Mouse (Mus musculus) hindbrain, embryonic 14.5 days (tissue): ENCODE measurements around the gene Tekt1. TPM values are rescaled to one million over a fixed set of nuclear protein-coding genes. Genes with fewer than 3 reads are reported as not detected.

Source experiments
- ATAC-seq: fragments of 200-750 bp; cut with Nextera tagmentation; 2 replicates; pipeline ENCODE4 v1.8.0; 2017; ENCODE audit warnings: moderate number of reproducible peaks, mild to moderate bottlenecking, moderate TSS enrichment, moderate library complexity; ENCODE audit not compliant: low FRiP score
- DNase-seq: peaks from one replicate; pipeline ENCODE4 v3.0.0-alpha.2; 2015; ENCODE audit warnings: low spot score
- H3K27ac ChIP-seq: fragments of 300-500 bp; sonication (generic); 2 replicates; pipeline ENCODE4 v1.5.1; 2014; ENCODE audit warnings: mild to moderate bottlenecking, moderate library complexity
- H3K27me3 ChIP-seq: fragments of 300-500 bp; sonication (generic); 2 replicates; pipeline ENCODE4 v1.6.1; 2014; ENCODE audit warnings: mild to moderate bottlenecking, low read length, mixed read lengths; ENCODE audit not compliant: control insufficient read depth, insufficient read depth
- H3K36me3 ChIP-seq: fragments of 300-500 bp; sonication (generic); replicated peaks from 2 replicates; pipeline ENCODE4 v1.6.1; 2014; ENCODE audit not compliant: control insufficient read depth, insufficient read depth
- H3K4me1 ChIP-seq: fragments of 300-500 bp; sonication (generic); replicated peaks from 2 replicates; pipeline ENCODE4 v1.6.1; 2014; ENCODE audit warnings: antibody characterized with exemption, low read length, mixed read lengths; ENCODE audit not compliant: control insufficient read depth, insufficient read depth
- H3K4me2 ChIP-seq: fragments of 300-500 bp; sonication (generic); replicated peaks from 2 replicates; pipeline ENCODE4 v1.6.1; 2014; ENCODE audit warnings: mild to moderate bottlenecking, moderate library complexity
- H3K4me3 ChIP-seq: fragments of 300-500 bp; sonication (generic); replicated peaks from 2 replicates; pipeline ENCODE4 v1.5.1; 2014; ENCODE audit warnings: mild to moderate bottlenecking, low read length
- H3K9ac ChIP-seq: fragments of 300-500 bp; sonication (generic); 2 replicates; pipeline ENCODE4 v1.6.1; 2014
- H3K9me3 ChIP-seq: fragments of 300-500 bp; sonication (generic); 2 replicates; pipeline ENCODE4 v1.6.1; 2016; ENCODE audit warnings: low read length; ENCODE audit not compliant: control insufficient read depth
- WGBS: fragments of 180-500 bp; shearing (Covaris S2); extraction: QIAGEN DNeasy Blood & Tissue Kit; methylation state at CpG from one replicate; pipeline ENCODE4 v1.1.7; 2014; 5-methylcytosine and 5-hydroxymethylcytosine counted together
- polyA plus RNA-seq: library from polyadenylated mRNA; unstranded; fragments of >200 nt; fragmentation: Nextera tagmentation; extraction: Ambion mirVana; gene quantifications from 2 replicates; pipeline ENCODE4 v1.2.1, GENCODE M21; 2014

Gene Tekt1
- polyA plus RNA-seq, 1 experiment from 2014 or later, result 10.1 TPM

DNA sequence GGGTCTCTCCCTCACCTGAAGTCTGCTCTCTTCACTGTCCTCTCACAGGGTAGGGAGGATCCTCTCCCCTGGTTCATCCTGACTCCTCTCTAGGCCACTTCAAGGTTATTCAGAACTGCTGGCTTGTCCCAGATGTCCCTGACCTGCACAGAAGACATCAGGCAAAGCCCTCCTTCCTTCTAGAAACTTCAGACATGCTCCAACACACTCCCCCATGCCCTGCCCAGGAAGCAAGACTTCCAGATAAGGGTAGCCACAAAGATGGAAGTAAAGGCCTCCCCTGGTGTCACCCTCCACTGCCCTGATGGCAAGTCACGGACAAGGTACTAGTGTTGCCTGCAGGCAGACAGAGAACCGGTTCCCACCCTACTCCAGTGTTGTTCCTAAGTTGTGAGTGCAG lies 32.5 kb upstream of the Tekt1 start:
- Histone ChIP-seq H3K9ac (no peak overlapping the region), H3K27ac (no peak overlapping the region), H3K9me3 (no peaks in the 10 kb centered on the region), H3K36me3 (no peaks in the 10 kb centered on the region), H3K4me3 (no peak overlapping the region), H3K4me2 (no peak overlapping the region), H3K27me3 (no peaks in the 10 kb centered on the region), H3K4me1 (no peaks in the 10 kb centered on the region)
- ATAC-seq (no peak), DNase-seq (no peak)
- 89% methylated on average over 2 of the region's 2 CpGs for WGBS

DNA sequence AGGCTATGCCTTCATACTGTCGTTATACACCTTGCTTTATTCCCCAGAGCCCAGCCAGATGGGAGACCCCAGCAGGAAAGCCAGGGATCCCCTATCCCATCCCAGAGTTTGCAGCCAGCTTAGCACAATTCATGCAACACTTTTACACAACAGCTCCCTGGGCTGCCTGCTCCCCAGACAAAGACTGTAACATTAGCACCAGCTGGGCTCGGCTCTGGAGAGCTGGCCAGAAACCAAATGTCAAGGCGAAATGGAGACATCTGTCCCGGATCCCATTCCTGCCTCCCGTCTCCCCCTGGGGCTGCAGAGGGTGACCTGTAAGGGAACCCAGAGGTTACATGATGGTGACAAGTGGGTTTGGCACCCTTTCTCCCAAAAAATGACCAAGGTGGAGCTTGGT lies 31.4 kb upstream of the Tekt1 start:
- Histone ChIP-seq H3K4me1 (no peaks in the 10 kb centered on the region), H3K36me3 (no peaks in the 10 kb centered on the region), H3K27me3 (no peaks in the 10 kb centered on the region), H3K9ac (no peak overlapping the region), H3K27ac (no peak overlapping the region), H3K4me2 (no peak overlapping the region), H3K9me3 (no peaks in the 10 kb centered on the region), H3K4me3 (no peak overlapping the region)
- ATAC-seq (no peak), DNase-seq (no peak)
- WGBS, result 44% methylated on average over 5 of the region's 5 CpGs

DNA sequence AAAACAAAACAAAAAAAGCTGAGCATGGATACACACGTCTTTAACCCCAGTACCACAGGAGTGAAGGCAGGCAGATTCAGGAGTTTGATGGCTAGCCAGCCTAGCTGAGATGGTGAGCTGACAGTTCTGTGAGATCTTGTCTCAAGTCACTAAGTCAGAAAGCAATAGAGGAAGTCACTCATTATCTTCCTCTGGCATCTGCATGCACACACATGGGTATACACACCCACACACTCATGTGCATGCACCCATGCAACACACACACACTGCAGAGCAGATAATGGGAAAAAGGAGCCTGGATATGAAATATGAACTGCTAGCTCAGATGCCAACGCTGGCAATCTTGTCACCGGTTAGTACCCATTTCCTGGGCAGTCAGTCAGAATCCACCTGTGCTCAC lies 31.0 kb upstream of the Tekt1 start:
- H3K9ac ChIP-seq, result no peak overlapping the region
- H3K27ac ChIP-seq, result no peak overlapping the region
- DNase-seq (no peak), ATAC-seq (no peak)
- no peak overlapping the region for H3K4me2 ChIP-seq
- H3K36me3 ChIP-seq, result no peaks in the 10 kb centered on the region
- no peak overlapping the region for H3K4me3 ChIP-seq
- H3K9me3 ChIP-seq, result no peaks in the 10 kb centered on the region
- 78% methylated on average over 3 of the region's 3 CpGs for WGBS
- no peaks in the 10 kb centered on the region for H3K4me1 ChIP-seq
- H3K27me3 ChIP-seq, result no peaks in the 10 kb centered on the region

DNA sequence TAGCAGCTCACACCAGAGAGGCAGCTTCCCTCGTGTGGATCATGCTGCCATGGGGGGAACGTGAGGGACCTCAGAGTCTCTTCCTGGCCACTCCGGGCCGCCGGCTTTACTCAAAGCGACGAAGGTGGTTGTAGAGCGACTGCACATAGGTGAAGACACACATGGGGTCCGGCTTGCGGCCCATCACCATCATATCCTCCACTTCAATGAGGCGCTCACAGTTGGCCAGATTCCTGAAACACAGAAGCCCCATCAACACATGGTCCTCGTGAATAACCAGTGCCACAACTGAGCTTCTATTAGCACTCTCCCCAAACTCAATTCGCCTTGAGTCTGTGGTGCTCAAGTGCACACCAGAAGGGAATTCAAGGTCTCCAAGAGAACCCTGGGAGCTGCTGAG lies 28.9 kb upstream of the Tekt1 start:
- Histone ChIP-seq H3K27me3 (no peaks in the 10 kb centered on the region), H3K4me1 (no peaks in the 10 kb centered on the region), H3K27ac (no peak overlapping the region), H3K9me3 (no peaks in the 10 kb centered on the region), H3K4me2 (no peak overlapping the region), H3K36me3 (no peaks in the 10 kb centered on the region), H3K9ac (no peak overlapping the region), H3K4me3 (no peak overlapping the region)
- ATAC-seq (no peak), DNase-seq (no peak)
- 93% methylated on average over 13 of the region's 13 CpGs for WGBS

DNA sequence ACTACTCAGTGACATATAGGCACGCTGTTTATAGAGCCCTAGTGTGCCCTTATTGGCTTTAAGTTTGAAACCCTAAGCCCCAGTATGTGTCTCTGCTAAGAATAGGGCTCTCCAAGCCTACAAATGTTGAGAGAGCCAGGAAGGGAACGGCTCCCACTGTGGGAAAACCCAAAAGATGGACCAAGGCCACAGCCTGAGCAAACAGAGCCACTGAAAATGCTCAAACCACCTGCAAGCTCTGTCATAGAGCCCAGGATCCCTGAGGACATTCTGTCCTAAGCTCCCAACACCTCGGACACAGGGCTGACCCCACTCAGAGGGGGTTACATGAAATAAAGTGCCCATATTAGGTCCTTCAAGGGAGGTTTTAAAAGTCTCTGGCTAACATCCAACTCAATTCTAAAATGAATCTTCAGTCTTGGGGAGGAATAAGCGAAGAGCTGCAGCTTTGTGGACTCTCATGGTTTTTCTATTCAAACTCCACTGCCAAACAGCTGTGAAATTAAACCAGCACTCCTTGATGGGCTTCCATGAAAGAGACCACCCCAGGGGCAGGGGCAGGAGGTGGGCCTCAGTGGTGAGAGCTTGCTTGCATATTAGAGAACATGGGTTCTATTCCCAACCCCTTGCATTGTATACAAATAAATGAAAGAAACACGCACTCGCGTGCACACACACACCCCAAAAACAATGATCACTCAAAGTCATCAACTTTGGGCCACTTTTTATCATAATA lies 27.3 kb upstream of the Tekt1 start:
- Histone ChIP-seq H3K36me3 (no peaks in the 10 kb centered on the region), H3K27me3 (no peaks in the 10 kb centered on the region), H3K4me1 (no peaks in the 10 kb centered on the region), H3K4me2 (no peak overlapping the region), H3K27ac (no peak overlapping the region), H3K9me3 (no peaks in the 10 kb centered on the region), H3K4me3 (no peak overlapping the region), H3K9ac (no peak overlapping the region)
- ATAC-seq, result no peak
- no peak for DNase-seq
- WGBS, result 88% methylated on average over 7 of the region's 7 CpGs

DNA sequence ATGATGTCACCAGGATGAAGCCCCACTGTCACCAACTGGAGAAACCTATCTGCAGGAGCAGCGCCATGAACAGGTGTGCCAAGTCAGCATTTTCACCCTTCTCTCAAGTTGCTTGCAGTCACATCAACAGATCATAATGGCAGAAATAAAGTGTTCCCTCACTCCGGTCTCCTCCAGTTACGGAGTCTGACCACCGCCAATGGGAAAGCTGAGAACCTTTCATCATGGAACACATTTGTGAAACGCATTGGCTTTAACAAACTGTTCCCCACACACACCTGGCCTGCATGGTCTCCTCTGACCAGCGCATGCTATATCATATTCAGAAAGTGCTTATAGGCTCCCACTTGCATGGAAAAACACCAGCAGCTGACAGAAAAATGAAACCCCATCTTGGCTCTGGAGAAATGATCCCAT lies 25.9 kb upstream of the Tekt1 start:
- DNase-seq (no peak), ATAC-seq (no peak)
- Histone ChIP-seq H3K9me3 (no peaks in the 10 kb centered on the region), H3K36me3 (no peaks in the 10 kb centered on the region), H3K27ac (no peak overlapping the region), H3K4me3 (no peak overlapping the region), H3K4me2 (no peak overlapping the region), H3K4me1 (no peaks in the 10 kb centered on the region), H3K9ac (no peak overlapping the region), H3K27me3 (no peaks in the 10 kb centered on the region)
- 98% methylated on average over 6 of the region's 6 CpGs for WGBS

DNA sequence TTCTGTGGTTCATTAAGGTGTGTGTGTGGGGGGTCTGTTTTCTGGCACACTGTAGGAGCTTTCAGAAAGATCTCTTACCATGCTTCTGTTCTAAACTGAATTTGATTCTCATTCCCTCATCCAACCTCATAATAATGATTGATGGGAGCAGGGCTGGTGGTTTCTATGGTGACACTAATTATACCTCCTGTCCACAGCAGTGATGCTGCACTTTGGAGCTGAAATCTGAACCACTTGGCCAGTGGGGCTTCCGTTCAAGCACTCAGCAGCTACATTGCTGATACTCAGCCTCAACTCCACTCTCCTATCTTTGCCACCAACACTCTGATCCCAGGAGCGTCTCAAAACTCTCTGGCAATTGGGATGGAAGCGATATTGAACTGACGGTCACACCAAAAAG lies 17.1 kb upstream of the Tekt1 start:
- Histone ChIP-seq H3K9ac (no peak overlapping the region), H3K4me2 (no peak overlapping the region), H3K4me3 (no peak overlapping the region), H3K27ac (no peak overlapping the region), H3K36me3 (no peaks in the 10 kb centered on the region), H3K27me3 (no peaks in the 10 kb centered on the region), H3K9me3 (no peaks in the 10 kb centered on the region), H3K4me1 (no peaks in the 10 kb centered on the region)
- 76% methylated on average over 4 of the region's 4 CpGs for WGBS
- ATAC-seq, result no peak
- no peak for DNase-seq

DNA sequence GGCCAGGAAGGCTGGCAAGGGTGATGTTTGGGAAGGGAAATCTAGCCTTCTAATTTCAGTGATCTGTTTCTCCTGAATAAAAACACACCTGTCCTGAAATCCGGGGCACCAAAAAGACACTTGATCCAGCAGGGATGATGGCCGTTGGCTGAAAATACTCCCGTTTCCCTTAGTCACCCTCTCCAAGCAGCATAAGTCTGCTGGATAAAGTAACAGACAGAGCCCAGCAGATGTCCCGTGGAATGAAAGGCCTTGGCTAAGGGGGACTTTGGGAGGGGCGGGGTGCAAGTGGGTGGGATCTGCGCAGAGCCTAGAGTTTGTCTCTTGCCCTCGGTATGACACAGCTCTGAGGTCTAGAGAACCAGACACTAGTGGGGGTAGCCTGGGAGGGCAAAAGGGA lies 16.0 kb upstream of the Tekt1 start:
- H3K9ac ChIP-seq, result no peak overlapping the region
- WGBS, result 79% methylated on average over 7 of the region's 7 CpGs
- no peak overlapping the region for H3K27ac ChIP-seq
- H3K36me3 ChIP-seq, result no peaks in the 10 kb centered on the region
- no peak for DNase-seq
- no peaks in the 10 kb centered on the region for H3K9me3 ChIP-seq
- ATAC-seq, result no peak
- no peaks in the 10 kb centered on the region for H3K4me1 ChIP-seq
- no peaks in the 10 kb centered on the region for H3K27me3 ChIP-seq
- H3K4me3 ChIP-seq, result no peak overlapping the region
- H3K4me2 ChIP-seq, result no peak overlapping the region

DNA sequence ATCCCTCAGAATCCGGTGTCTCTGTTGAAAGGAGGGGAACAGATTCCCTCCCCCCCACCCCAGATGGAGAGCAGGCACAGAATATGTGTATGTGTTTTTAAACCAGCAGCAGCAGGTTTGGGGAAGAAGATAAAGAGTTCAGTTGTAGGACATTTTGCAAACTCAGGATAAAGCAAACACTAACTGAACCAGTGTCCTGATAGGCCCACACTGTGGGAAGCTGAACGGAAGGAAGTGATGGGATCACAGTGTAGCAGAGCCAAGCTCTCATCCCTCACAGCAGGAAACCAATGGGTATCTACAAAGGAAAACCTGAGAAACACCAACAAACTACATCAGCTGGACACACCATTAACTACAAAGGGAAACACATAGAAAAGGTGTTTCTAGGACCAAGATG lies 14.3 kb upstream of the Tekt1 start:
- no peaks in the 10 kb centered on the region for H3K4me1 ChIP-seq
- DNase-seq (no peak), ATAC-seq (no peak)
- no peak overlapping the region for H3K4me2 ChIP-seq
- H3K4me3 ChIP-seq, result no peak overlapping the region
- H3K27me3 ChIP-seq, result no peaks in the 10 kb centered on the region
- H3K9ac ChIP-seq, result no peak overlapping the region
- no peak overlapping the region for H3K27ac ChIP-seq
- no peaks in the 10 kb centered on the region for H3K36me3 ChIP-seq
- H3K9me3 ChIP-seq, result no peaks in the 10 kb centered on the region
- 77% methylated on average over 2 of the region's 2 CpGs for WGBS
